Mouse (Mus musculus) brown adipose tissue, adult 24 weeks (tissue): ENCODE measurements around the gene Sorl1. TPM values are rescaled to one million over a fixed set of nuclear protein-coding genes. Genes with fewer than 3 reads are reported as not detected.

ENCODE experiments used
- H3K27ac ChIP-seq: fragments of 200-500 bp; replicated peaks from 2 replicates; pipeline ENCODE4 v1.5.1; 2012; ENCODE audit warnings: low read depth, mild to moderate bottlenecking, low read length
- H3K4me1 ChIP-seq: fragments of 200-500 bp; 2 replicates; pipeline ENCODE4 v1.6.1; 2012; ENCODE audit warnings: low read length, mixed read lengths; ENCODE audit not compliant: control insufficient read depth, insufficient read depth, insufficient read length
- H3K4me3 ChIP-seq: fragments of 200-500 bp; 2 replicates; pipeline ENCODE4 v1.5.1; 2012; ENCODE audit warnings: low read depth, mild to moderate bottlenecking, low read length, moderate library complexity; ENCODE audit not compliant: insufficient read depth
- polyA plus RNA-seq: library from polyadenylated mRNA; stranded (reverse); fragments of >200 nt; gene quantifications from 2 replicates; pipeline ENCODE4 v1.2.4, GENCODE M21; 2012; ENCODE audit not compliant: missing spikeins, insufficient read depth, insufficient read length

Sorl1 gene
- polyA plus RNA-seq: 19.3 and 25.3 TPM in 2 replicates

- H3K4me1 ChIP-seq: peaks cover 11% of the 10 kb centered on the region
- no peak within 1 kb of the TSS for H3K27ac ChIP-seq
- H3K4me3 ChIP-seq: peak within 1 kb of the TSS; percentile 73
Measured at GRCm38 (mm10) chr9:42123713-42124576, at the start of gene Sorl1. TSS of gene Sorl1 (minus strand) at chr9:42124297.

- Histone ChIP-seq H3K4me1 (no peaks in the 10 kb centered on the region), H3K4me3 (no peak overlapping the region), H3K27ac (no peak overlapping the region)
Measured at GRCm38 (mm10) chr9:42173781-42174180, 49.7 kb upstream of the Sorl1 start.

GRCm38 (mm10) chr9:42169491-42169890 is 45.4 kb upstream of the Sorl1 start:
- H3K27ac ChIP-seq: no peak overlapping the region
- no peaks in the 10 kb centered on the region for H3K4me1 ChIP-seq
- H3K4me3 ChIP-seq: no peak overlapping the region

- no peak overlapping the region for H3K27ac ChIP-seq
- H3K4me3 ChIP-seq: no peak overlapping the region
- no peaks in the 10 kb centered on the region for H3K4me1 ChIP-seq
Measured at GRCm38 (mm10) chr9:42169025-42169424, 44.9 kb upstream of the Sorl1 start.

- no peak overlapping the region for H3K27ac ChIP-seq
- no peaks in the 10 kb centered on the region for H3K4me1 ChIP-seq
- no peak overlapping the region for H3K4me3 ChIP-seq
Measured at GRCm38 (mm10) chr9:42164930-42165329, 40.8 kb upstream of the Sorl1 start.

GRCm38 (mm10) chr9:42163011-42163410 is 38.9 kb upstream of the Sorl1 start:
- Histone ChIP-seq H3K4me3 (no peak overlapping the region), H3K4me1 (no peaks in the 10 kb centered on the region), H3K27ac (no peak overlapping the region)

- H3K4me1 ChIP-seq: no peaks in the 10 kb centered on the region
- no peak overlapping the region for H3K27ac ChIP-seq
Measured at GRCm38 (mm10) chr9:42159376-42159775, 35.3 kb upstream of the Sorl1 start.

GRCm38 (mm10) chr9:42158652-42159051 is 34.6 kb upstream of the Sorl1 start:
- Histone ChIP-seq H3K27ac (no peak overlapping the region), H3K4me1 (no peaks in the 10 kb centered on the region), H3K4me3 (no peak overlapping the region)

More at GRCm38 (mm10) chr9:42159376-42159775, 35.3 kb upstream of the Sorl1 start:
- H3K4me3 ChIP-seq: no peak overlapping the region

GRCm38 (mm10) chr9:42157981-42158380 is 33.9 kb upstream of the Sorl1 start:
- Histone ChIP-seq H3K27ac (no peak overlapping the region), H3K4me3 (no peak overlapping the region), H3K4me1 (no peaks in the 10 kb centered on the region)

GRCm38 (mm10) chr9:42156566-42156965 is 32.5 kb upstream of the Sorl1 start:
- Histone ChIP-seq H3K27ac (no peak overlapping the region), H3K4me1 (no peaks in the 10 kb centered on the region)

GRCm38 (mm10) chr9:42154682-42155081 is 30.6 kb upstream of the Sorl1 start:
- Histone ChIP-seq H3K4me3 (no peak overlapping the region), H3K27ac (no peak overlapping the region), H3K4me1 (no peaks in the 10 kb centered on the region)

More at GRCm38 (mm10) chr9:42156566-42156965, 32.5 kb upstream of the Sorl1 start:
- no peak overlapping the region for H3K4me3 ChIP-seq

- Histone ChIP-seq H3K4me3 (no peak overlapping the region), H3K4me1 (no peaks in the 10 kb centered on the region), H3K27ac (no peak overlapping the region)
Measured at GRCm38 (mm10) chr9:42148816-42149215, 24.7 kb upstream of the Sorl1 start.

- Histone ChIP-seq H3K4me3 (no peak overlapping the region), H3K4me1 (no peaks in the 10 kb centered on the region), H3K27ac (no peak overlapping the region)
Measured at GRCm38 (mm10) chr9:42148036-42148435, 23.9 kb upstream of the Sorl1 start.

- no peak overlapping the region for H3K27ac ChIP-seq
- no peak overlapping the region for H3K4me3 ChIP-seq
- H3K4me1 ChIP-seq: no peaks in the 10 kb centered on the region
Measured at GRCm38 (mm10) chr9:42146463-42146862, 22.4 kb upstream of the Sorl1 start.

- Histone ChIP-seq H3K27ac (no peak overlapping the region), H3K4me1 (no peaks in the 10 kb centered on the region), H3K4me3 (no peak overlapping the region)
Measured at GRCm38 (mm10) chr9:42141549-42142210, 17.6 kb upstream of the Sorl1 start.
